Mouse (Mus musculus) kidney, adult 8-10 months (tissue): ENCODE data around the gene Manbal.

Experiments used
- DNase-seq, 2 experiments: peaks; one replicate each; pipeline ENCODE4 v3.0.0; 2022

Manbal gene

GRCm38 (mm10) chr2:157367184-157367893, at the start of gene Manbal:
Manbal (plus strand) TSS chr2:157367594.
- peak; percentile 94 to 96 for DNase-seq

- DNase-seq, result no peak
Measured at GRCm38 (mm10) chr2:157320135-157320534, 47.3 kb upstream of the Manbal start.

GRCm38 (mm10) chr2:157320886-157321285, 46.5 kb upstream of the Manbal start:
- DNase-seq, result peak; percentile 15 to 33

- DNase-seq, result no peak
Measured at GRCm38 (mm10) chr2:157322029-157322766, 45.2 kb upstream of the Manbal start.

GRCm38 (mm10) chr2:157325238-157325637, 42.2 kb upstream of the Manbal start:
- no peak for DNase-seq

- no peak for DNase-seq
Measured at GRCm38 (mm10) chr2:157328106-157328505, 39.3 kb upstream of the Manbal start.

GRCm38 (mm10) chr2:157328570-157328969, 38.8 kb upstream of the Manbal start:
- no peak for DNase-seq

GRCm38 (mm10) chr2:157332059-157332458, 35.3 kb upstream of the Manbal start:
- no peak for DNase-seq

- DNase-seq, result peak; percentile 20 to 60
Measured at GRCm38 (mm10) chr2:157338663-157339062, 28.7 kb upstream of the Manbal start.

- peak in 1 of 2 experiments; percentile 11 for DNase-seq
Measured at GRCm38 (mm10) chr2:157339532-157339931, 27.9 kb upstream of the Manbal start.

- DNase-seq, result peak in 1 of 2 experiments; percentile 25
Measured at GRCm38 (mm10) chr2:157340221-157340741, 27.1 kb upstream of the Manbal start.

- DNase-seq, result peak in 1 of 2 experiments; percentile 57
Measured at GRCm38 (mm10) chr2:157341554-157342270, 25.7 kb upstream of the Manbal start.

- DNase-seq, result no peak
Measured at GRCm38 (mm10) chr2:157342328-157342926, 25.0 kb upstream of the Manbal start.

GRCm38 (mm10) chr2:157343337-157343736, 24.1 kb upstream of the Manbal start:
- DNase-seq, result no peak

- no peak for DNase-seq
Measured at GRCm38 (mm10) chr2:157347361-157348159, 19.8 kb upstream of the Manbal start, which contains the start of gene Ghrh. Ghrh (minus strand) TSS chr2:157347506.

GRCm38 (mm10) chr2:157349121-157349778, 18.1 kb upstream of the Manbal start:
- no peak for DNase-seq

GRCm38 (mm10) chr2:157353183-157353582, 14.2 kb upstream of the Manbal start:
- no peak for DNase-seq

GRCm38 (mm10) chr2:157354106-157354505, 13.3 kb upstream of the Manbal start:
- DNase-seq, result no peak

GRCm38 (mm10) chr2:157360028-157360427, 7.4 kb upstream of the Manbal start:
- DNase-seq, result no peak

- no peak for DNase-seq
Measured at GRCm38 (mm10) chr2:157363031-157363430, 4.4 kb upstream of the Manbal start.

- no peak for DNase-seq
Measured at GRCm38 (mm10) chr2:157366762-157367161, 632 bp upstream of the Manbal start.
